Mouse (Mus musculus) urinary bladder, postnatal 36 days (tissue): Measurements from ENCODE around the gene Zfp52.

Experiments
- DNase-seq, 2 experiments: peaks; one replicate each; pipeline ENCODE4 v3.0.0; 2022; ENCODE audit warnings: low spot score in 2 of 2, mixed read lengths in 1 of 2

Gene Zfp52

GRCm38 (mm10) chr17:21535096-21536001 lies at the start of gene Zfp52:
Gene Zfp52, plus strand, starts transcription at chr17:21535539.
- DNase-seq, result peak in 1 of 2 experiments; percentile 60

- DNase-seq, result peak; percentile 83 to 90
These were observed 46.4 kb upstream of the Zfp52 start, which contains the start of gene Zfp53 for GRCm38 (mm10) chr17:21488760-21489499. Gene Zfp53, plus strand, starts transcription at chr17:21488998.

DNA sequence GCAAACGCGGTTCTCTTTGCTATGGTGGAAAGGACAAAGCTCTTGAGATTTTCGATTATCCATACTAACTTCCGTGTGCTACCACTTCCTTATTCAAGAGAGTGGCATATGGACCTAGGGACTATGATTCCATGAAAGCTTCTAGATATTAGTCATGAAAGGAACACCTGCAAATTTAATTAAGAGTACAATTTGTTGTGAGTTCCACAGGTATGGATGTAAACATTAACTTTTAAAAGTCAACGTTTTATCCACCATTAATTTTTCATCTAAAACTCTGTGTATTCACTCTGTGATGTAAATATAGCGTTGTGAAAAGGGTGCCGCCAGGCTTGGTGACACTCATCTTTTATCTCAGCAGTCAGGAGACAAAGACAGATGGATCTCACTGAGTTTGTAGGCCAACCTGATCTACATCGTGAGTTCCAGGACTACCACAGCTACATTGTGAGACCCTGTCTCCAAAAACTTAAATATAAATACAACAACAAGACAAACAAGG lies 45.8 kb upstream of the Zfp52 start:
- no peak for DNase-seq

- no peak for DNase-seq
These were observed 34.0 kb upstream of the Zfp52 start for GRCm38 (mm10) chr17:21501365-21501764.

DNA sequence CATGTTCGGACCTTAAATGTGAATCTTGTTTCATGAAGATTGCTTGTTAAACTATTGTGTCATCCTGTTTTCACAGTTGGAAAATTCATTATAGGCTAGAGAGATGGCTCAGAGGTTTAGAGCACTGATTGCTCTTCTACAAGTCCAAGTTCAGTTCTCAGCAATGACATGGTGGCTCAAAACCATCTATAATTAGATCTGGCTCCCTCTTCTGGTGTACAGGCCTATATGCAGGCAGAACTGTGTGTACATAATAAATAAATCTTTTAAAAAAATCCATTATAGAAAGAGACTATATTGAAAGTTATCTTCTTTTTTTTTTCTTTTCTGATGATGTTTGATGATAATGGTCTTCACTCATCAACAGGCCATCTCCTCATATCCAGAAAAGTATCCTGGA lies 30.8 kb upstream of the Zfp52 start:
- no peak for DNase-seq

- no peak for DNase-seq
These were observed 29.1 kb upstream of the Zfp52 start for GRCm38 (mm10) chr17:21506258-21506657.

GRCm38 (mm10) chr17:21509756-21510155 lies 25.6 kb upstream of the Zfp52 start:
- no peak for DNase-seq

- DNase-seq, result peak in 1 of 2 experiments; percentile 52
These were observed 19.8 kb upstream of the Zfp52 start for GRCm38 (mm10) chr17:21515403-21516105.

DNA sequence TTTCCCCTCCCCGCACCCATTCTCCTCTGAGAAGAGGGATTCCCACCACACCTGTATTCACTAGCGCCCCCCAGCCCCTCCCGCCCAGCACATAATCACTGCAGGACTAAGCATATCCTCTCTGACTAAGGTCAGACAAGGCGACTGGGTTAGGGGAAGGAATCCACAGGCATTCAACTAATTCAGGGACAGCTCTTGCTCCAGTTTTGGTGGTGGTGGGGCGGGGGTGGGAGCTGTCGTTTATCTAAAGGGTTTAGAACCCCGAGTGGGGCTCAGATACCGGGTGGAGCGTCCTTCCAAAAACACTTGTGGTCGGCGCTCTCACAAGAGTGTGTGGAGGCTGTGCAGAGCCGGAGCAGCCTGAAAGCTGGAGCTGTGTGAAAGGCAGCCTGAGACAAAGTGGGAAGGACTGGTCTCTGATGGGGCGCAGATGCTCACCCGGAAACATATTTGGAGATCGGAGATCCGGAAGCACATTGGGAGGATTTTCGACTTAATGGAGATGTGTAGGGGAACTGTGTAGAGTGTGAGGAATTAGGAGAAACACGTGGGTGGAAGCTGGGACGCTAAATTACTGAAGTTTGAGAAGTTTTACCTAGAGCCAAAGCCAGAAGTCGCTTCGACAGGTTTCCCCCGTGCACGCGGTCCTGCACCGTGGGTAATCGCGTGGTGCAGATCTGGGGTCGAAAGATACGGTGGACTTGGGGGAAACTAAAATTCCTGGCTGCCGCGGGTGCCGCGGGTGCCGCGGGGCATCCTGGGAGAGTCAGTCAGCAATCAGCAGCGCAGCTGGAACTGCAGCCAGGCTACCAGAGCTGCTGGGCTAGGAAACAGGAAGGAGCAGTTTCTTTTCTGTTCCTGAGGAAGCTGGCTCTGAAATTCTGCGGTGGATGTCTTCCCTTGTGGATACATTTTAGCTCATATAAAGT lies 18.9 kb upstream of the Zfp52 start:
- DNase-seq, result peak; percentile 69 to 73

- DNase-seq, result no peak
These were observed 18.1 kb upstream of the Zfp52 start for GRCm38 (mm10) chr17:21517130-21517671.

DNA sequence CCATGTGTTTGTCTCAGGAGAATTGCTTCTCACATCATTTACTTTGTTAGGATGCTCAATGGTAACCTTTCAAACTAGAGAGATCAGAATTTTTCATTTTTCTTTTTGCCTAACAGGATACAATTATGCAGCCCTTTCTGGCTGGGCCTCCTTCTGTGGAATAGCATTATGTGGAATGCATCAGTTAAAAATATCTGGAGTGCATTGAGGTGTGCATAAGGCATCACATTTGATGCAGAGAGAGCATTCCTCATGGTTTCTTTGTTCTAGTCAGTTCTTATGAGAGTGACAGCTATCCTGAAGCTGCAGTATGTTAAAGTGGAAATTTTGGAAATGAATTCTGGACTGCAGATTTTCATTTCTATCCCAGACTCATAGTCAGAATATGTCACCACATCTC lies 9.1 kb upstream of the Zfp52 start:
- no peak for DNase-seq

GRCm38 (mm10) chr17:21530645-21531330 lies 4.6 kb upstream of the Zfp52 start:
- no peak for DNase-seq

DNA sequence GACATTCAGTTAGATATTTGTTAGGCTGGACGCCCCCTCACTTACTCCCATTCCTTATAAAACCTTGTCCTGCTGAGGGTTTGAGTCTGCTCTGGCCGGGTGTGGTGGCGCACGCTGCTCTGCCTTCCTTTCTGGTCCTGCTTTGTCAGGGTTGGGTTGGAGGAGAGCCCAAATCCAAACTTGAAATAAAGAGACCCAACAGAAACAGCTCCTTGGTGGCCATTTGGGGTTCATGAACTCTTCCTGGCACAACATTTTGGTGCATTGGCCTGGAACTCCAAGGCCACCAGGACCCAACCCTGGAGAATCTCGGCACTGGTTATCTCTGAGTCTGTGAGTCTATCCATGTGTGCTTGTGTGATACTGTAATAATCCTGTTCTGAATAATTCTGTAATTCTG lies 3.7 kb upstream of the Zfp52 start:
- peak in 1 of 2 experiments; percentile 6 for DNase-seq

DNA sequence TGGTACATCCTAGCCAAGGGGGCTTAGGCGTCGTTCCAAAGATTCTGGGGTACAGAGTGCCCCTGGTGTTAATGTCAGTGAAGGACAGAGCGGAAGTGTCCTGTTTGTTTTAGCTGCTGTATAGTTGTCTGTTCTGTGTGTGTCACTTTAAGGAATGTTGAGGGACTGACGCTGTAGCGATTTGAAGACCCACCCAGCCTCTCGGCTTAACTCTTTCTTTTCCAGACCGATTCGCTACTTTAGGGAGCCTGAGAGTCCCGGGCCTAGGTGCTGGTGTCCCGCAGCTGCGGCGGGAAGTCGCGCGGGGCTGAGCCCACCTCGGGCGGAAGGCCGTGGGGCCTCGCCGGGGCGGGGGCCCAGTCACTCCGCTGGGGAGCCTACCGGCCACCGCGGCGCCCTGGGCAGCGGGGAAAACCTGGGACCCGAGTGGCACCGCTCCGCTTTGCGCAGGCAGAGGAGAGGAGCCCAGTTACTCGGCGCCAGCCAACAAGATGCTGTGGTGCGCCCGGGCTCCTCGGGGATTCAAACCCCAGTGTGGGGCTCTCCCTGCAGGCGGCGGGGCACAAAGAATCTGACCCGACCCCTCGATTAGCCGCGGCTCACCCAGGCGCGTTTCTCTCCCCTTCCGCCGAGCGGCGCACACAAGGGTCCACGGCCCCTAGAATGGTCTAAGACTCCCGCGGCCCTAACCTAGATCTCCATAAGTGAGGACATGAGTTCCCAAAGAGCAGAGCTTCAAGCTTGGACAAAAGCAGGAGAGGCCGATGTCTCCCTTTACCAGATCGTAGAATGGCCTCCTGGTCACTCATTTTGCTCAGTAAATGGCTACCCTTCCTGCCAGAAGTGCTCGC lies 3.0 kb upstream of the Zfp52 start:
- DNase-seq, result peak; percentile 58 to 69

DNA sequence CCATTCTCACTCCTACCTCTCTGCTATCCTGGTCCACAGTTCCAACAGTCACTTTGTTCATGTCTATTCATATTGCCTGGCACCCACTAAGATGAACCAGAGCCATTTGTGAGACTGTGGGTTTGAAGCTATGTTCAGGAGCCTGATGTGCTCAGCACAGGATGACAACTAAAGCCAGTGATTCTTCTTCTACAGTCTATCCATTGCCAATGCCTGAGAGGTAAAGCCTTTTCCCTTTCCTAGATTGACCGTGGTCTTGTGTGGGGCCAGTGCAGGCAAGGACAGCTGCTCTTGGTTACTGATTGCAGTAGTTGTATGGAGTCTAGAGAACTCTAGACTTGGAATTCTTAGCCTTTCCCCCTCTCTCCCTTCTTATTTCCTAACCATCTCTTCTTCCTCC lies 1.4 kb upstream of the Zfp52 start:
- DNase-seq, result no peak

- DNase-seq, result no peak
These were observed 761 bp upstream of the Zfp52 start for GRCm38 (mm10) chr17:21534460-21535095.

DNA sequence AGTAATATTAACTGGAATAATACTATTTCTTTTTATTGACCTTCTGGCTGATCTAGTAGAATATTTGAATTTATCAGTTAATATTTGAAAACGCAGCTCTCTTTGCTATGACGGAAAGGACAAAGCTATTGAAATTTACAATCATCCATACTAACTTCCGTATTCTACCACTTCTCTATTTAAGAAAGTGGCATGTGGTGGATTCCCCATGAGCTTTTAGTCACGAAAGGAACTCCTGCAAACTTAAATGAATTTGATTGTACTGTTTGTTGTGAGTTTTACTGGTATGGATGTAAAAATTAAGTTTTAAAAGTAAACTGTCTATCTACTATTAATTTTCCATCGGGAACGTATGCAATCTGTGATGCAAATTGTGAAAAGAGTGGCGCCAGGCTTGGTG lies 757 bp downstream of the Zfp52 start:
- DNase-seq, result no peak

DNA sequence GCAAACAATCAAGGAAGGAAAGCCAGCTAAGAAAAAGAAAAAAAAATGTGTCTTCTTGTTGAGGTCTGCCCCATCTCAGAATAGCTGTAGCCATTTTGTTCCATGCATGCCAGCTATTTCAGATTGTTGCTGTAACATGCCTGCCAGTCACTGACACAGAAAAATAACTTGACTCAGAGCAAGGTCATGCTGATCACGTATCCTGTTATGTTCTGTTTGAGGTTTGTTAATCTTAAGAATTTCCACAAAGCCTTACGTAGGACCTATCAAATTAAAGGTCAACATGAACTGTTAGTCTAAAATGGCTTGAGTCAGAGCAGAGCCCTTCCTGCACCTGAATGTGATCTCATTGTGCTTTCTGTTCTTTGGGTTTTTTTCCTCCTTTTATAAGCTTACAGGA lies 1.3 kb downstream of the Zfp52 start:
- DNase-seq, result no peak
